Mouse (Mus musculus): ENCODE measurements around the gene Sema3g.

Sema3g gene

DNA sequence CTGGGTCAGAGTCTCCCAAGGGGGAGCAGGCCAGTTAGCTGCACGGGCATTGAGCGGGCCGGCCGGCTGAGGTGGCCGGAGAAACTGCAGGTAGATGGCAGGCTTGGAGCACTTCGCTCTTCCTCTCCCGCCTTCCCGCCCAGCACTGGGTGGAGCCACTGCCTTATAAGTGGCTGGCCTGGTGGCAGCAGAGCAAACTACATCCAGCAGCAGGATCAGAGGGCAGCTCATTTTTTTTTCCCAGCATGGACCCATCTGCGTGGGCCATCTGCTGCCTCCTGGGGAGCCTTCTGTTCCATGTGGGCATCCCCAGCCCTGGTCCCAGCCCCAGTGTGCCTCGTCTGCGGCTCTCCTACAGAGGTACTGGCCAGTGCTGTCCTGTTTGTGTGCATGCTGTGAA, at the start of gene Sema3g:
TSS of gene Sema3g (plus strand) at position 195 of the 400 bp plus-strand sequence.
- peak; percentile 31 for DNase-seq (ENCODE audit: low read depth, low spot score)

DNA sequence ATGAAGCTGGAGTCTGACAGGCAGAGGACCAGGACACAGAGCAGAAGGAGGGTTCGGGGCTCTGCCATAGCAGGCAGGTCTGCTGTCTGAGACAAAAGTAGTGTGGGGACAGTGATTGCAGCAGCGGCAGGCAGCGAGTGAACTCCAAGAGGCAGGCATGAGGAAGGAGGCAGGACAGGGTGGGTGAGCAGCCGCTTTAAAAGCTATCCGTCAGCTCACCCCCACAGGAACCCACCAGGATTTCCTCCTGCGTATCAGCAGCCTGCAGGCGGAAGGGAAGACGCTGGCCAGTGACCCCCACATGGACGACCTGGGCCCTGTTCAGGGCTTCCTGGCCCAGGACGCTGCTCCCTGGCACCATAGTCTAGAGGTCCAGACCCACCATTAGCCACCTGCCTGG, 49.2 kb upstream of the Sema3g start, which contains the start of gene Stab1:
TSS of gene Stab1 (minus strand) at position 217 of the 400 bp plus-strand sequence.
- DNase-seq (ENCODE audit: low read depth, low spot score) = no peak

DNA sequence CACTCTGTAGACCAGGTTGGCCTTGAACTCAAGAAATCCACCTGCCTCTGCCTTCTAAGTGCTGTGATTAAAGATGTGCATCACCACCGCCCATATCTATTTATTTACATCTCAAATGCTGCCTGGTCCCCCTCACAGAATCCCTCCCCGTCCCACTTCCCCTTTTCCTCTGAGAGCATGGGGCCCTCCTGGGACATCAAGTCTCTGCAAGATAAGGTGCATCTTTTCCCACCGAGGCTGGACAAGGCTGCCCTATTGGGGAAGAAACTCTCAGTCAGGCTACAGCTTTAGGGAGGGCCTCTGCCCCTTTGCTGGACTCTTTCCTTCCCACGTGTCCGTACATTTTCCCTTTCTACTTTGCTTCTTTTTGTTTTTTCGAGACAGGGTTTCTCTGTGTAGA, 48.2 kb upstream of the Sema3g start:
- DNase-seq (ENCODE audit: low read depth, low spot score) = no peak

GRCm38 (mm10) chr14:31170963-31171362, 46.7 kb upstream of the Sema3g start:
- no peak for DNase-seq (ENCODE audit: low read depth, low spot score)

GRCm38 (mm10) chr14:31171386-31171785, 46.3 kb upstream of the Sema3g start:
- DNase-seq (ENCODE audit: low read depth, low spot score) = no peak

GRCm38 (mm10) chr14:31171821-31172220, 45.8 kb upstream of the Sema3g start:
- DNase-seq (ENCODE audit: low read depth, low spot score) = no peak

DNA sequence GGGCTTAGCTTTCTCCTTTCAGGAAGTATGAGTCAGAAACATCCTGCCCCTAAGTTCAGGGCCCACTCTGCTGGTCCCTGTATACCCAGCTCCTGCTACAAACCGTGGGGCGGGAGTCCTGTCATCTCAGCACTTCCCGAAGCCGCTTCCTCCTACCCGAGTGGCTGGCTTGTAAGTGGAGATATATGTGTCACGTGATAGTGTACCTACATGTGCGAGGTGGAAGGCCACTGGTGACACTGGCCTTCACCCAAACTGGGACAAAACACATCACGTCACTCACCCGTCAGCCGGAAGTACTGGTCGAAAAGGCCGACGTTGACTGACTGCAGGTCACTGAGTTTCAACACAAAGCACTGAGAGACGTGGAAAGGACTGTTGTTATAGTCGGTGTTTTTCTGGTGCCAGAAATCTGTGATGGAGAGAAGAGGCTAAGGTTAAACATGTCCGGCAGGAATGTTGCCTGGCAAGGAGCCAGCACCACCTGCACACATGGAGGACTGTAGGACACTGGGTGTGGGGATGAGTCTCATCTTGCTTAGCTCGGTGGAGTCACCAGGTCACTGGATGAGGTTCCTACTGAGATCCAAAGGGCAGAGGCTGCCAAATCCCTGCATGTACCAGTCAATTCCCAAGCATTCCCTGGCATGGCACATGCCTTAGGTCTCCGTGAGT, 44.7 kb upstream of the Sema3g start:
- DNase-seq (ENCODE audit: low read depth, low spot score) = no peak

DNA sequence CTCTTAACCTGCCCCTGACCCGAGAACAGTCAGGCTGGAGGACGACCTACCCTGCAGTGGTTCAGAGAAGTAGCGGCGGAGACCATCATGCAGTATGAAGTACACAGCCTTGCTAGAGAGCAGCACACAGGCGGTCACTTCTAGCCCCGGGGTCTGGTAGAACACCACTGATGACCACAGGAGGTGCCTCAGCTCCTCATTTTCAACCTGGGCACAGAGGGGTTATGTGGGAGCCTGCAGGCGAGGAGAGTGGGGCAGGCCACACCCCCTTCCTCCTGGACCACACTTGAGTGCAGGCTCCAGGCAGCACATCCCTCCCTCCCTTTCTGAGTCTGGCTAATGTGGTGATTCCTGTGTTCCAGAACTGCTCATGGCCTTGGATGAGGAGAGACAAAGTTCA, 44.1 kb upstream of the Sema3g start:
- no peak for DNase-seq (ENCODE audit: low read depth, low spot score)

DNA sequence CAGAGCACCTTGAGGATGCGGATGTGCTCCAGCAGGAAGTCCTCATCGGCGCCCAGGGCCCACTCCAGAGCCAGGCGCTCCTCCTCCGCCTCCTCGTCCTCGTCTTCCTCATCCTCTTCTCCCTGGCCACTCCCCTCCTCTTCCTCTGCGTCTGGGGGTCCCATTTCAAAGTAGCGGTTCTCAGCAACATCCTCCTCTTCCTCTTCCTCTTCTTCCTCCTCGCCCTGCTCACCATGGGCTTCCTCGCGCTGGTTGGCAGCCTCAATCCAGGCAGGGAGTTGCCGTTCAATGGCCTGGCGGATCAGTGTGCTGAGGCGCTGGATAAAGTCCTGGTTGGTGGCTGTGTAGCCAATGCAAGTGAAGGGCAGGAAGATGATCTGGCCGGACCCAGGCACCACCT, 40.4 kb upstream of the Sema3g start:
- DNase-seq (ENCODE audit: low read depth, low spot score) = no peak

DNA sequence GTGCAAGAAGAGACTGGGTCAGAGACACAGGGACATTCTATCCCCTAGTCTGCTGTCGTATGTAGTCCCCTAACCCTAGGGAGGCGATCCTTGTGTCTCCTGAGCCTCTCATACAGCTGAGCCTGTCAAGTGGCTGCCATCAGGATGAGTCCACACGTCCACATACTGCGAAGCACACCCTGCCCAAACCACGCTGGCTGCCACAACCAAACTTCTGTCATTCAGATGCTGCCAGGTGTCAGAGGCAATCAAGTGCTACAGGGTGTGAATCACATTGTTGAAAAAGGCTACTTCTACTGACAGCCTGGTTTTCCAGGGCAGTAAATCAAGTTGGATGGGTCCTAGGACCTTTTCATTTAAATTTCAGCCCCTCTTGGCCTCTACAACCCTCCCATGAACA, 39.9 kb upstream of the Sema3g start:
- DNase-seq (ENCODE audit: low read depth, low spot score) = no peak

DNA sequence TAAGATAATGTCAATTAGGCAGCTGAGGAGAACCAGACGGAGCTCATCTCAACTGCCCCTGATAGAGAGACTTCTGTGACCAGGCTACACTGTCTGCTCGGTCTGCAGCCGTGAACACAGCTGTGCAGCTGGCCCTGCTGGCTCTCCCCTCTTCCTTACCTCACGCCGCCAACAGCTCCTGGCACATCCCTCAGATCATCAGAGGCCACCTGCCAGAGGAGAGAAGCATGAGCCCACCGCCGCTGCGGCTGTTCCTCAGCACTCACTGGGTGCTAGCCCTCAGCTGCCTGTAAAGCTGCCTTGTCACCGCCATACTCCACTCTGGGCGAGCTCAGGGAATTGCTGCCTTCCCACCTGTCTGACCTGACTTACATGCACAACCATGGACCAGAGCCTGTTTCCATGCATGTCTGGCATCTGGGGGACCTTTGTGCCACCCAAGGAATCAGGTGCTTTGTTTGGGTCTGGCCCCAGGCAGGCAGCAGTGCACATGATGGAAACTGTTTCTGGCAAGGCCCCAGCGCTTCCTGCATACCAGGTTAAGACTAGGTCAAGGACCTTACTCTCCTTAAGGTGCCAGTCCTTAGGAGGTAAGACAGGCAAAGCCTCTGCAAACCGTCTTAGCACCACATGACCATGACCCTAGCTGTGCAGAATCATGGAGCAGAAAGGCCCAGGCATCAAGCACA, 37.8 kb upstream of the Sema3g start:
- no peak for DNase-seq (ENCODE audit: low read depth, low spot score)

DNA sequence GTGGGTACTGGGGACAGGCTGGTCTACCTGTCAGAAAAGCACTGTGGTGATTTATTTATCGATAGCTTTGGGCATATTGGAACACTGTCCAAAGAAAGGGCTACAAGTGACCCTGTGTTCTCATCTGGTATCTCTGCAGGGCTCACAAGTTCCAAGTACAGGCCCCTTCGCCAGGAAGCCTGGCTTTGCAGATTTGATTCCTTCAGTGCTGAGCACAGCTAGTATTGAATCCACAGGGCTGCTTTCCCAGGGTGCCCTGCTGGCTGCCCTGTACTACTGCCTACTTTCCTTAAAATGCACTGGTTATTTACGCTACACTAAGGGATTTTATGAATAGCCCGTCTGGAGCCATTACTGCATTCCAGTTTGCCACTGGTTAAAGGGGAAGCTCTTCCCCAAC, 36.1 kb upstream of the Sema3g start:
- no peak for DNase-seq (ENCODE audit: low read depth, low spot score)

- no peak for DNase-seq (ENCODE audit: low read depth, low spot score)
Measured at GRCm38 (mm10) chr14:31182786-31183290, 34.8 kb upstream of the Sema3g start.

DNA sequence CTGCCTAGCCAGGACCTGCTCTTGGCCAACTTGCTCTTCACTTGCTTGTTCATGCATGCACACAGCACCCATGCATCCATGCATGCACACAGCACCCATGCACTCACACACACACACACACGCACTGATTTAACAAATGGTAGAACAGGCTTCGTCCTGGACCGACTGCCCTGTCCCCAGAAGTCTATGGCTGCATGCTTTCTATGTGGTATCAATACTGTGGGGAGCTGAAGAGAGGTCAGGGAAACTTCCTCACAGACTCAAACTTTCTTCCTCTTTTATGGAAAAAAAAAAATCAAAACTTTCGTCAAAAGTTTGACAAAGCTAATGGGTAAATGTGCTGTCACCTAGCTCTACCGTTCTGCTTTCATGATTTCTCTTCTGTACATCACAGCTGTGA, 34.1 kb upstream of the Sema3g start:
- no peak for DNase-seq (ENCODE audit: low read depth, low spot score)

DNA sequence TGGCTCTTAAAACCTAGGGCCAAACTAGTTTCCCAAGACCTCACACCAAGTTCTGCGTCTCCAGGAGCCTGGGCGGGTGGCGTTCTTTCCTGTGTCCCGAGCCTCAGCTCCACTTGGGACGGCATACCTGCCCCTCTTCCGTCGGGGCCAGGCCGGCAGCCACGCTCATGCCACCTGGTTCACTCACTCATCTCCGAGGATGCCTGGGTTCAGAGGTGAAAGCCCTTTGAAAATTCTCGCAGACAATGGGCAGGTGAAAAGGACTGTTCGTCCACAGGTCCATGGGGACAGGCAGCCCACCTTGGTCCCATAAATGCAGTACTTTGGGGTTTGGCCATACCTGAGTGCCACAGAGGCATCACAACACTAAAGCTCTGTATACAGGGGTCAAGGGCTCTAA, 33.5 kb upstream of the Sema3g start:
- no peak for DNase-seq (ENCODE audit: low read depth, low spot score)

- DNase-seq (ENCODE audit: low read depth, low spot score) = no peak
Measured at GRCm38 (mm10) chr14:31186656-31187055, 31.0 kb upstream of the Sema3g start.

- no peak for DNase-seq (ENCODE audit: low read depth, low spot score)
Measured at GRCm38 (mm10) chr14:31188771-31189181, 28.9 kb upstream of the Sema3g start.

- DNase-seq (ENCODE audit: low read depth, low spot score) = no peak
Measured at GRCm38 (mm10) chr14:31189348-31189747, 28.3 kb upstream of the Sema3g start.

GRCm38 (mm10) chr14:31191936-31192335, 25.7 kb upstream of the Sema3g start:
- no peak for DNase-seq (ENCODE audit: low read depth, low spot score)

- no peak for DNase-seq (ENCODE audit: low read depth, low spot score)
Measured at GRCm38 (mm10) chr14:31193791-31194190, 23.9 kb upstream of the Sema3g start.

GRCm38 (mm10) chr14:31194441-31194840, 23.2 kb upstream of the Sema3g start:
- peak; percentile 48 for DNase-seq (ENCODE audit: low read depth, low spot score)

DNA sequence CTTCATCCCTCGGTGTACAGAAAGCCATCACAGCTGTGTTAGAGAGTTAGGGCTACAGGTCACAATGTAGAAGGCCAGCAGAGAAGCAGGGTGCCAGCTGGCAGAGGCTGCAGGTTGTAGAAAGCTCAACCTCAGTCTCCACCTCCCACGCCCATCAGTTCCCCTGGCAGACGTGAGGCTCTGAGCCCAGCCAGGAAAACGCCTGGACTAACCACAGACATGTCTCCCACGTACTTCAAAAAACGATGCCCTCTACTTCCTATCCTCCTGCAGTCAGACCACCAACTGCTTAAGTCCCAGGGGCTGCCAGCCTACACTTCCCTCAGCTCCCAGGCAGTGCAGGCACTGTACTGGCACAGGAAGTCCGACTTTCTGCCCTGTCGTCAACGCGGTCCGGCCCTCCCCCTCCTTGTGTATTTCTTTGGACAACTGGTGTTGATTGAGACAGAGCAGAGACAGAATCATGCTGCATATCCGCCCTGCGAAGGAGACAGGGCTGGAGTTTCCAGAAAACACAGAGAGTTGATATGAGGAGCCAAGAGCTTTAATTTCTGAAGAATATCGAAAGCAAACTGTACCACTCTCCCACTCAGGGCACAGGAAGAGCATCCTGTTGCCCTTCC, 22.7 kb upstream of the Sema3g start:
- peak; percentile 58 for DNase-seq (ENCODE audit: low read depth, low spot score)

DNA sequence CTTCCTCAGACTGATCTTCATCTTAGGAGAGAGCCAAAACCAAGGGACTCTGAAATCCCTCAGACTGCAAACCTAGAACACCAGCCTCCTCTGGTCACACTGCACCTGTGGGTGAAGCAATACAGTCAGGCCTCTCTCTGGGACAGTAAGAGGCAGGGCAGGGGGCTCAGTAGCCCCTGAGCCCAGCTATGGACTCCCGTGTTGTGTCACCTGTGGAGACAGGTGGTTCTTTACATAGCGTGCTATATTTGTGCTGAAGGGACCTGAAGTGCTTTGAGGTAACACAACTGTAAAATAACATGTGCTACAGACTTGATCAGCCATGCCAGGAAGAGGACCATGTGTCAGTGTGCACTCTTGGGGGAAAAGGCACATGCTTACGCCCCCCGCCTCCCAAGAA, 22.1 kb upstream of the Sema3g start:
- DNase-seq (ENCODE audit: low read depth, low spot score) = no peak

Data from CD4-positive, CD25-positive, alpha-beta regulatory T cell, adult 2 months (primary cell).